Mouse (Mus musculus) lung, postnatal 0 days (tissue): ENCODE measurements around the gene Ehmt1.

ENCODE experiments used
- CTCF ChIP-seq: IDR thresholded peaks from 2 replicates; pipeline ENCODE4 v1.5.1; 2016; ENCODE audit warnings: antibody characterized with exemption, mild to moderate bottlenecking
- EP300 ChIP-seq: IDR thresholded peaks from 2 replicates; pipeline ENCODE4 v1.6.1; 2016; ENCODE audit warnings: antibody characterized with exemption, mild to moderate bottlenecking, control low read depth

- TF ChIP-seq CTCF (no peak), EP300 (no peak)
These were observed 112.4 kb downstream of the Ehmt1 start for GRCm38 (mm10) chr2:24807036-24807435.
